Comparison of ENCODE assay signal across 12 mouse cellular contexts in the genomic region with DNA sequence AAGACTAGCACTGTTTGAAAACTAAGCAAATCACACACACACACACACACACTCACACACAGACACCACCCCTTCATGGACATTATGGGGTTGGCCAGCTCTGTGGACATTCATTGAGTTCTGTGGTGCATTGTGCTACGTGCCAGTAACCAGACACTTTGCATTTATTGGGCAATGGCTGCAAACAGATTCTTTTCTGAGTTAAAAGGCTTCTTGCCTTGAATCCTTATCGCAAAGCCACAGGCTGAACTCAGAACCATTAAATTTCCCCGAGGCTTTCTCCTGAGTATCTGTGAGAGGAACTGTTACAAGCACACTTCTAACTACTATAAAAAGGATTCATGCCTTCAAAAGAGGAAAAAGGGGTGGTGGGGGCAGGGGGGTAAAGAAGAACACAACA. TPM values are rescaled to one million over a fixed set of nuclear protein-coding genes. Genes with fewer than 3 reads are reported as not detected.
DNase-seq lines count a peak whose midpoint lies in the region; ATAC-seq lines count a peak whose summit lies in the region.
"Had no signal": no experiment of that assay in that cellular context is flagged by ENCODE, and none has a peak within 500 bp of the region (broad histone marks: within the 10 kb centered on the region; RNA-seq: fewer than 3 reads in every experiment).

No protein-coding gene starts in this region.

- peak overlapping the region; percentile 77 for H3K27ac ChIP-seq in liver, embryonic 15.5 days (replicated peaks)
- H3K27ac ChIP-seq: intestine, embryonic 15.5 days; left cerebral cortex, adult 2 months had no signal

- ATAC-seq in liver, embryonic 15.5 days (ENCODE audit: insufficient read depth) = peak; percentile 32; the same call in 1 of the 2 replicates
- ATAC-seq: intestine, embryonic 15.5 days had no signal

- no peaks in the 10 kb centered on the region for H3K9me3 ChIP-seq in liver, embryonic 15.5 days (replicated peaks)
- H3K9me3 ChIP-seq: intestine, embryonic 15.5 days; stomach, embryonic 15.5 days had no signal

- H3K27me3 ChIP-seq in liver, embryonic 15.5 days = no peaks in the 10 kb centered on the region
- H3K27me3 ChIP-seq: intestine, embryonic 15.5 days; stomach, embryonic 15.5 days had no signal

- H3K36me3 ChIP-seq in liver, embryonic 15.5 days (replicated peaks) = no peaks in the 10 kb centered on the region
- H3K36me3 ChIP-seq: intestine, embryonic 15.5 days; stomach, embryonic 15.5 days had no signal

- peak overlapping the region; percentile 49; the same call in 1 of the 2 replicates for H3K4me3 ChIP-seq in liver, embryonic 15.5 days (replicated peaks)
- H3K4me3 ChIP-seq: intestine, embryonic 15.5 days; left cerebral cortex, adult 2 months; stomach, embryonic 15.5 days had no signal

- peak; percentile 1 to 3 for DNase-seq in adrenal gland, postnatal 36 days
- DNase-seq in adrenal gland, postnatal 4 days (ENCODE audit: low spot score in 2 of 2) = no peak
- DNase-seq in layer of hippocampus, adult 11-12 months (ENCODE audit: low spot score) = peak; percentile 36
- no peak for DNase-seq in layer of hippocampus, postnatal 36 days
- DNase-seq in brain, adult 2 months (ENCODE audit: low read depth, low spot score) = peak; percentile 55
- no peak for DNase-seq in kidney, adult 8-10 months
- no peak for DNase-seq in thymus, postnatal 10 days (ENCODE audit: low spot score in 2 of 2)
- DNase-seq: right cerebral cortex, adult 18-20 months had no signal

- H3K4me1 ChIP-seq in liver, embryonic 15.5 days (replicated peaks) = peaks cover 46% of the 10 kb centered on the region

- 11% methylated on average over 3 of the region's 3 CpGs for WGBS in liver, embryonic 15.5 days (ENCODE audit: insufficient replicate concordance)

- peak overlapping the region; percentile 65 for H3K4me2 ChIP-seq in liver, embryonic 15.5 days

- H3K9ac ChIP-seq in liver, embryonic 15.5 days = no peak overlapping the region
- H3K9ac ChIP-seq: intestine, embryonic 15.5 days; stomach, embryonic 15.5 days had no signal

RNA-seq across cellular contexts. Expression of gene Atp2c1, which starts 5.1 kb away (rescaled TPM):
- 10 to 100 TPM; 70.5 to 89.1 TPM for total RNA-seq in adrenal gland, postnatal 36 days (2021)
- total RNA-seq in adrenal gland, postnatal 4 days (2021) = 10 to 100 TPM; 55.2 to 68.1 TPM
- 100 to 1,000 TPM; 254 to 255 TPM for total RNA-seq in layer of hippocampus, postnatal 36 days (2021)
- polyA plus RNA-seq in liver, embryonic 15.5 days (2015; fragmentation: Nextera tagmentation; extraction: Ambion mirVana) = 19.4 and 21.4 TPM in 2 replicates

Comparison
In these comparisons a context has a peak if more than half of its experiments do, and no peak if none do; other contexts are left out.
1. DNase-seq: peak in adrenal gland, postnatal 36 days (2 of 2), layer of hippocampus, adult 11-12 months (single experiment) and brain, adult 2 months (single experiment); none in adrenal gland, postnatal 4 days (0 of 2), layer of hippocampus, postnatal 36 days (0 of 2), kidney, adult 8-10 months (0 of 2) and thymus, postnatal 10 days (0 of 2).